Mouse (Mus musculus) hindbrain, embryonic 16.5 days (tissue): ENCODE results near the gene Tex14. TPM values are rescaled to one million over a fixed set of nuclear protein-coding genes. Genes with fewer than 3 reads are reported as not detected.
A peak's percentile ranks its signal among the peaks of the same experiment; 100 is the strongest.

ENCODE experiments used
- ATAC-seq: fragments of 200-750 bp; cut with Nextera tagmentation; 2 replicates; pipeline ENCODE4 v1.8.0; 2017; ENCODE audit warnings: moderate TSS enrichment, moderate library complexity
- H3K27ac ChIP-seq: fragments of 300-500 bp; sonication (generic); 2 replicates; pipeline ENCODE4 v1.5.1; 2014; ENCODE audit warnings: low read depth, mild to moderate bottlenecking, control low read depth, low read length, moderate library complexity
- H3K27me3 ChIP-seq: fragments of 300-500 bp; sonication (generic); replicated peaks from 2 replicates; pipeline ENCODE4 v1.6.1; 2014; ENCODE audit warnings: low read length; ENCODE audit not compliant: control insufficient read depth, insufficient read depth
- H3K36me3 ChIP-seq: fragments of 300-500 bp; sonication (generic); 2 replicates; pipeline ENCODE4 v1.6.1; 2014; ENCODE audit warnings: mild to moderate bottlenecking, low read length, moderate library complexity, mixed read lengths; ENCODE audit not compliant: control insufficient read depth, insufficient read depth
- H3K4me1 ChIP-seq: fragments of 300-500 bp; sonication (generic); 2 replicates; pipeline ENCODE4 v1.6.1; 2014; ENCODE audit warnings: low read depth, low read length; ENCODE audit not compliant: control insufficient read depth, insufficient read depth
- H3K4me2 ChIP-seq: fragments of 300-500 bp; sonication (generic); 2 replicates; pipeline ENCODE4 v1.6.1; 2014; ENCODE audit warnings: mild to moderate bottlenecking, low read length, control low read depth, moderate library complexity
- H3K4me3 ChIP-seq: fragments of 300-500 bp; sonication (generic); 2 replicates; pipeline ENCODE4 v1.5.1; 2014; ENCODE audit warnings: mild to moderate bottlenecking, low read length, control low read depth, moderate library complexity
- H3K9ac ChIP-seq: fragments of 300-500 bp; sonication (generic); 2 replicates; pipeline ENCODE4 v1.6.1; 2014; ENCODE audit warnings: low read depth, mild to moderate bottlenecking, control low read depth, low read length, moderate library complexity
- H3K9me3 ChIP-seq: fragments of 300-500 bp; sonication (generic); 2 replicates; pipeline ENCODE4 v1.6.1; 2014; ENCODE audit warnings: mild to moderate bottlenecking, low read length, moderate library complexity; ENCODE audit not compliant: control insufficient read depth
- WGBS: fragments of 180-500 bp; shearing (Covaris S2); extraction: QIAGEN DNeasy Blood & Tissue Kit; methylation state at CpG from one replicate; pipeline ENCODE4 v1.1.7; 2014; 5-methylcytosine and 5-hydroxymethylcytosine counted together
- polyA plus RNA-seq: library from polyadenylated mRNA; unstranded; fragments of >200 nt; fragmentation: Nextera tagmentation; extraction: Ambion mirVana; gene quantifications from 2 replicates; pipeline ENCODE4 v1.2.1, GENCODE M21; 2015

Tex14 gene
- polyA plus RNA-seq, 1 experiment from 2014 or later = 1.9 TPM

GRCm38 (mm10) chr11:87578963-87579601 is 174.2 kb downstream of the Tex14 start:
- no peaks in the 10 kb centered on the region for H3K36me3 ChIP-seq
- no peaks in the 10 kb centered on the region for H3K27me3 ChIP-seq
- H3K27ac ChIP-seq = peak overlapping the region; percentile 66
- H3K4me1 ChIP-seq = peaks cover 11% of the 10 kb centered on the region
- 13% methylated on average over 10 of the region's 10 CpGs for WGBS
- peak overlapping the region; percentile 56 for H3K4me3 ChIP-seq
- peak; percentile 67 for ATAC-seq
- no peaks in the 10 kb centered on the region for H3K9me3 ChIP-seq
- peak overlapping the region; percentile 79 for H3K4me2 ChIP-seq
- H3K9ac ChIP-seq = peak overlapping the region; percentile 77

- Histone ChIP-seq H3K4me1 (peaks cover 11% of the 10 kb centered on the region), H3K27ac (no peak overlapping the region), H3K4me3 (no peak overlapping the region), H3K9ac (no peak overlapping the region), H3K36me3 (no peaks in the 10 kb centered on the region), H3K9me3 (no peaks in the 10 kb centered on the region), H3K27me3 (no peaks in the 10 kb centered on the region), H3K4me2 (no peak overlapping the region; the same call in 1 of the 2 replicates)
- no peak for ATAC-seq
- 27% methylated on average over 1 of the region's 1 CpGs for WGBS
Observed at GRCm38 (mm10) chr11:87579713-87580112, 174.8 kb downstream of the Tex14 start.

- Histone ChIP-seq H3K27ac (no peak overlapping the region), H3K9ac (no peak overlapping the region), H3K36me3 (no peaks in the 10 kb centered on the region), H3K4me3 (no peak overlapping the region), H3K4me2 (no peak overlapping the region), H3K4me1 (peaks cover 11% of the 10 kb centered on the region), H3K27me3 (no peaks in the 10 kb centered on the region), H3K9me3 (no peaks in the 10 kb centered on the region)
- 48% methylated on average over 10 of the region's 10 CpGs for WGBS
- no peak for ATAC-seq
Observed at GRCm38 (mm10) chr11:87580543-87581085, 175.7 kb downstream of the Tex14 start.

GRCm38 (mm10) chr11:87581161-87581865 is 176.4 kb downstream of the Tex14 start:
- H3K9ac ChIP-seq = no peak overlapping the region
- peaks cover 11% of the 10 kb centered on the region for H3K4me1 ChIP-seq
- no peak overlapping the region for H3K27ac ChIP-seq
- H3K36me3 ChIP-seq = no peaks in the 10 kb centered on the region
- 89% methylated on average over 12 of the region's 12 CpGs for WGBS
- ATAC-seq = no peak
- H3K27me3 ChIP-seq = no peaks in the 10 kb centered on the region
- no peak overlapping the region for H3K4me2 ChIP-seq
- no peaks in the 10 kb centered on the region for H3K9me3 ChIP-seq
- H3K4me3 ChIP-seq = no peak overlapping the region

- Histone ChIP-seq H3K9ac (no peak overlapping the region), H3K4me2 (no peak overlapping the region), H3K36me3 (no peaks in the 10 kb centered on the region), H3K4me1 (peaks cover 11% of the 10 kb centered on the region), H3K27me3 (no peaks in the 10 kb centered on the region), H3K4me3 (no peak overlapping the region), H3K27ac (no peak overlapping the region), H3K9me3 (no peaks in the 10 kb centered on the region)
- WGBS = 83% methylated on average over 8 of the region's 8 CpGs
- no peak for ATAC-seq
Observed at GRCm38 (mm10) chr11:87581933-87582710, 177.3 kb downstream of the Tex14 start.

- Histone ChIP-seq H3K27me3 (no peaks in the 10 kb centered on the region), H3K4me1 (peaks cover 5% of the 10 kb centered on the region), H3K9ac (no peak overlapping the region), H3K9me3 (no peaks in the 10 kb centered on the region), H3K36me3 (no peaks in the 10 kb centered on the region), H3K4me2 (no peak overlapping the region), H3K27ac (no peak overlapping the region), H3K4me3 (no peak overlapping the region)
- ATAC-seq = no peak
- 85% methylated on average over 6 of the region's 6 CpGs for WGBS
Observed at GRCm38 (mm10) chr11:87583291-87584034, 178.6 kb downstream of the Tex14 start.

- Histone ChIP-seq H3K36me3 (no peaks in the 10 kb centered on the region), H3K27ac (no peak overlapping the region), H3K4me1 (peaks cover 2% of the 10 kb centered on the region), H3K9me3 (no peaks in the 10 kb centered on the region), H3K9ac (no peak overlapping the region), H3K4me3 (no peak overlapping the region), H3K27me3 (no peaks in the 10 kb centered on the region), H3K4me2 (no peak overlapping the region)
- ATAC-seq = no peak
- WGBS = 85% methylated on average over 10 of the region's 10 CpGs
Observed at GRCm38 (mm10) chr11:87584711-87585505, 180.0 kb downstream of the Tex14 start.

GRCm38 (mm10) chr11:87587211-87587874 is 182.5 kb downstream of the Tex14 start:
- Histone ChIP-seq H3K9ac (no peak overlapping the region), H3K36me3 (no peaks in the 10 kb centered on the region), H3K27me3 (no peaks in the 10 kb centered on the region), H3K4me3 (no peak overlapping the region), H3K4me1 (peaks cover 12% of the 10 kb centered on the region), H3K9me3 (no peaks in the 10 kb centered on the region), H3K4me2 (no peak overlapping the region), H3K27ac (no peak overlapping the region)
- WGBS = 94% methylated on average over 5 of the region's 5 CpGs
- ATAC-seq = no peak
